Mouse (Mus musculus): ENCODE results near the gene Nr6a1.

The Nr6a1 gene

DNA sequence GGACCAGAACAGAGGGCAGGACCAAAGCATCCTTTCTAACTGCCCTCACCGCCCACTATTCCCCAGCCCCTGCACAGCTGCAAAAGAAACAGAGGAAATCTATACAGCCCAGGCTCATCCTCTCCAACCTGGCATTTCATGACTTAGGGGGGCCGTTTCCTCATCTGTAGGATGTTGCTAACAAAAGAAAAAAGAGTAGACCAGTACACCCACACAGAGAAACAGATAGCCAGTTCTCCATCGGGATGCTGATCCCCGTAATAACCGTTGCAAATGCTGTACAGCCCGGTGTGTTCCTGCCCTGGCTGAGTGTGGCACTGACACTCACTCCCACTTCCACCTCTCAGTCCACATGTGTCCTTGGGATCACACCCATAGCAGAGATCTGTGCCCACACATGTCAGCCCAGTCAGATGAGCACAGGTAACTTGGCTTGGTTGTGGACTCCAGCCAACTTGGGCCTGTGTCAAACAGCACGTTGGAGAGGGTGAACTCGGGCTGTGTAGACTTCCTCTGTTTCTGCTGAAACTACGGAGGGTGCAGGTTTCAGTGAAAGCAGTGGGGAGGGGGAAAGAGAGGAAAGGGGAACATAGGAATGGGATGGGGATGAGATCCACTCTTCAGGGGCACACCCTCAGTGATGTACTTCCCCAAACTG is 9.4 kb upstream of the Nr6a1 start:
- DNase-seq (ENCODE audit: low spot score): no peak

DNA sequence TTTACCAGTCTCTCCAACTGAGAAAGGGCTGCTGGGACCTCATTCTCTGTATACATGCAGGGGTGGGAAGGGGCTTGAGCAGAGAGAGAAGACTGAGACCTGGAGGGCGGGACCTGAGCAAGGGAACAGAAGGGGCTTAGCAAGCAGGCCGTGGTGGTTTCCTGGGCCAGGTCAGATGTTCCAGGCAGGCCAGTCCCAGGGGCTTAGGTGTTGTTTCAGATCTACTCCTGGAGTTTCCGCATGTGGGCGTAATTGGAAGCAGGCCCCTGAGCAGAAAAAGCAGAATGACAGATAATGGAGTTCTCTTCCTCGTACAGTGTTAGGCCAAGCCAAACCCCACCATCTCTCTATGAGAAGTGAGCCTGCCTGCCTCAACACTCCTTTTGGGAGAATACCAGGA is 7.4 kb upstream of the Nr6a1 start:
- DNase-seq (ENCODE audit: low spot score): no peak

DNA sequence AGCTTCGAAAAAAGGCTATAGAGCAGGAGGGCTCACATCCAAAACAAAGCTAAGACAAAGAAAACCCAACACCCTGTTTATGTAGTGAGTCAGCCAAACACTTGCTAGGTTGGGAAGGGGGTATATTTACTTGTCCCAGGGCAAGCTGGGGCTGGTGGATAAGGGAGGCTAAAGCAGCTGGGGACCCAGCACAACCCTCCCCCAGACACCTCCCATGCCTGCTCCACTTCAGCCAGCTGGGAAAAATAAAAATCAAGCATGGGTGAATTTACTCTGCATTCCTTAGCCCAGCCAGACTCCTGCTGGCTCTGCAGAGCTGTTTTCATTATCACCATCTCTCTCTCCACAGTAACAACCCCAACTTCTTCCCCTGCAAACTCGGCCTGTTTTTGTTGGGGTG is 6.4 kb upstream of the Nr6a1 start:
- no peak for DNase-seq (ENCODE audit: low spot score)

GRCm38 (mm10) chr2:38931851-38932667 is 4.6 kb upstream of the Nr6a1 start, which contains the start of gene Olfml2a:
Gene Olfml2a, plus strand, starts transcription at chr2:38931978.
- peak; percentile 72 for DNase-seq (ENCODE audit: low spot score)

DNA sequence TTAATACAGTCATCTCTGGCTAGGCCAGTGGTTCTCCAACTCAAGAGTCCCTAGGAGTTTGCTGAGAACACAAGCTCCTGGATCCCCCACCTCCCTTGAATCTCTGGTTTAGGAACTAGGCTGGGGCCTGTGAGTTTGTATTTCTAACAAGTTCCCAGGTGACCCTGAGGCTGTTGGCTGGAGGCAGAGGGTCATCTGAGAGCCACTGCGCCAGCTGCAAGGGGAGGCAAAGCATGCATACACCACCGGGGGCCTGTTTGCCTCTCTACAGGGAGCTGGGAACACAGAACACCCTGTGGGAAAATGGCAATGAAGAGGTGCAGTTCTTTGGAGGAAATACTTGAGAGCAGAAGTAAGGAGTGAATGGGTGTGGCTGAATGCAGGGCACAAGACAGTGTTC is 2.8 kb upstream of the Nr6a1 start:
- no peak for DNase-seq (ENCODE audit: low spot score)

DNA sequence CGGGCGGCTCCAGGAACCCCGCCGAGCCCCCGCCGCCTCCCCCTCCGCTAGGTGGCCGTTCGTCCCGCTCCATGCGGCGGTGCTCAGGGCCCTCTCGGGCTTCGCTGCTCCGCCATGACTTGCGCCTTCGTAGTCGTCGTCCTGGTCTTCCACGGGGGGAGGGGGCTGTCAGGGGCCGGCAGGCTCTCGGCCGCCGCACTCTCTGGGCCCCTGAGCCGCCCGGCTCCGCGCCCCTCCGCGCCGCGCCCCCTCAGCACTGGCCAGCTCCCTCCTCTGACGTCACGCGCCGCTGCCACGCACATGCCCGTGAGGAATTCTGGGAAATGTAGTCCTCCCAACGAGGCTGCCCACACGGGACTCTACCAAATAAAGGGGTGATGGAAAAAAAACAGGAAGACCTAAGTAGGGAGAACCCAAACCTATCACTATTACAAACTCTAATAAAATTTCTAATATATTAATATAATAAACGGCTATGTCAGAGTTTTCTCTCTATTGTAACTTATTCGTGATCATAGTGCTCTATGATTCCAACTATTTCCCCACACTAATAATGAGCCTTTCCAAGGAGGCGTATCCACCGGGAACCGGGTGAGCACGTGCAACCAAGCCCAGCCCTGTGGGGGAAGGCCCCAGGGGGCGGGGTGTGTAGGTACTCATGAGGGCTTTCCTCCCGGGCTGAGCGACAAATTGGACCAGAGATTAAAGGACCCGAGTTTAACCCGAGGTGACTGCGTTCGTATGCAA is 1.2 kb downstream of the Nr6a1 start:
- DNase-seq (ENCODE audit: low spot score): peak; percentile 87

DNA sequence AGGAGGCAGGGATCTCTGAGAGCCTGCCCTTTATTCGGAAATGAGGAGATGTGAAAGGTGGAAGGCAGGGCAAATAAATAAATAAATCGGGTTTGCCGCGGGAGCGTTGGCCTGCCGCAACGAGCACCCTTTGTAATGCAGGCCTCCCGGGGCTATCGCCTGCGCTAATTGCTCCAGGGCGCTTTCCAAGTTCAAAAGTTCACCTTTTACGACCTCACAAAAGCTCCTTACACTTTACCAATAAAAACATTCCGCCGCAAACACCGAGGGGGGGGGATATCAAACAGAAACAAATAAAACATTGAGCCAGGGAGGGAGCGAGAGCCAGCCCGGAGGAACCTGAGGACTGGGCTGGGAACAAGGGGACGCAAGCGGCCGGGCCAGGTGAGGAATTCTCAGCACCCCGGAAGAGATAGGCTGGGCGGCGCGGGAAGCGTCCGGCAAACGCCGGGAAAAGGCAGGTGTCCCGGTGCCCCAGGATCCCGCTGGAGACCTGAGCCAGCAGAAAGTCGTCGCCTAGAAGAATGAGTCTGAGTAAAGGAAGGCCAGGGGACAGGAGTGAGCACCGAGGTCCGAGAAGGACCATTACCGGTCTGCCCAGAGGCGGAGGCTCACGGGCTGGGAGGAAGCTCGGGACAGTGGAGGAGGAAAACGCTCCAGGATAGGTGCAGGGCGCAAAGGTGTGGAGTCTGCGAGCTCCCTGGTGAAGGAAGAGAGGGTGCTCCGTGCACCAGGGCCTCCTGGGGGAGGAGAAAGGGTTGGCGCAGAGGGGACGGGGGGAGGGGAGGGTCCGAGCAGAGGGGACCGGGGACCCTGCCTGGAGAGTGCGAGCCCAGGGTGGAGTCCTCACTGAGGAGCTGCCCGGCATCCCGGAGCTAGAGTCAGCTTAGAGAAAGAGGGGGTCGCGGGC is 2.1 kb downstream of the Nr6a1 start:
- DNase-seq (ENCODE audit: low spot score): no peak

GRCm38 (mm10) chr2:38924571-38924970 is 2.9 kb downstream of the Nr6a1 start:
- DNase-seq (ENCODE audit: low spot score): no peak

DNA sequence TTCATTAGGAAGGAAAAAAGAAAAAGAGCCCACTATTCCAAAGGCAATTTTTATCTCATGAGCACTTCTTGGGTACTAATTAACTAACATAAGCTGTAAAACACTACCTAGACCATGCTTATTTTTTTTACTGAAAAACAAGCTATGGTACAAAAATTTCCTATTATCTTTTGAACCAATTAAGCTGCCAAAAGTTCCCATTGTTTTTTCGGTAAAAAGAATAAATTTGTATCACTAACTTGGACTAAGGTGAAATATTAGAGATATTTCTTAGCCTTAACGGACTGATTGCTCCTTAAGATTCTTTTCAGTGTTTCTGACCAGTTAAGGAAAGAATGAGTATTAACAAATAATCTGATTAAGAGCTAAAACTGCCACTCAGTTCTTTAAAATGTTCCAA is 3.6 kb downstream of the Nr6a1 start:
- no peak for DNase-seq (ENCODE audit: low spot score)

DNA sequence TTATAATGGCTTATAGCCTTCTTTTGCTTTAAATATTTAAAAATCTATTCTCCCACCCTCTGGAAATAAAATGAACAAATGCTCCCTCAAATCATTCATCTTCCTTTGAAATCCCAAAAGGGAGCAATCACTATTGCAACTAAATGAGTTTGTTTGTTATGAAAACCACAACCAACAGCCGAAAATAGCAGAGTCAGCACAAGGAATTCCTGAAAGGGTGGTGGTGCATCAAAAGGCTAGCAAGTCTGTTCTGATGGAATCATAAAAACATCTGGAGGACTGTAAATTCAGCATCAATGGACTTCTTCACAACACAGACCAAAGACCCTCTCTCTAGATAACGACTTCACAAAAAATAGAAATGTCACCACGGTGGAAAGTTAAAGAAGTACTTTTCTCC is 4.0 kb downstream of the Nr6a1 start:
- DNase-seq (ENCODE audit: low spot score): no peak

- DNase-seq (ENCODE audit: low spot score): no peak
Measured at GRCm38 (mm10) chr2:38921374-38921773, 6.1 kb downstream of the Nr6a1 start.

DNA sequence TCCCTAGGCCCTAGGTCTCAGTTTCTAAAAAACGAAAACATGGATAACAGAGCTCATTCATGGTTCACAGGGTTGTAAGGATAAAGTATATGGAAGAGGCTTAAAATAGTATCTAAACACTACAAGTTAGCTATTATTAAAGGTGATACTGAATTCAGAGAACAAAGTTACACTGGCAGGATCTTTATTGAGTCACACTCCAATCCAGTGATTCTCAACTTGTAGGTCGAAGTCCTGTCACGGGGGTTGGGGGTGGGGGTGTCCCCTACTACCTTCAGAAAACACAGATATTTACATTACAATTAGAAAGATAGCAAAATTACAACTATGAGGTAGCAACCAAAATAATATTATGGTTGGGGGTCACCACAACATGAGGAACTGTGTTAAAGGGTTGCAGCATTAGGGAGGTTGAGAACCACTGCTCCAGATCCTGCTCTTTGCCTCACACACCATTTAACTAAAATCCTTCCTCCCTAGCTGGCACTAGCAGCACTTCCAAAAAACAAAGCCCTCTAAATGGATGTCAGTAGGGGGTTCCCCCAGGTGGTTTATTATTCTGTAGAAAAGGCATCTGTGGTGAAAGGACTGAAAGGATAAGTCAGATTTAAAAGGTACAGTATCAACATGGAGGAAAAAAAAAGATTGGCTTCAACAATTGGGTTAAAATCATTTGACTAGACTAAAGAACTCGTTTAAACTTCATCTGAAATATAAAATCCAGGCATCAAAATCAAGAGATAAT is 10.4 kb downstream of the Nr6a1 start:
- no peak for DNase-seq (ENCODE audit: low spot score)

DNA sequence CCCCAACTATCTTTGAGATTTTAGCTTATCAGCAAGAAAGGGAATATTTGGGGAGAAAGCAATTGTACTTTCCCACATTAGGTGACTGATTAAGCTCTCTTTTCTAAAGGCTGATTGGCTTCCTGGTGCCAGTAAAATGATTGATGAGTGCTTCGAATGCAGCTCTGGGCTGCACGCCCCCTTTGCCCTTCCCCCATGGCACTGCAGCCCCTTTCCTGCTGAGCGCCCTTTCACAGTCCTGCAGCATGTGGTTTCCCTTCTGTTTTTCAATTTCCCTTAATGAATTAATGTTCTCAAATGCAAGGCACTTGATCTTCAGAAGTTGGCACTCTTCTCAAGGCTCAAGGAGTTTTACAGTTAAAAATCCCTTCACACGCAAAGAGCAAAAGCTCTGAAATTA is 12.5 kb downstream of the Nr6a1 start:
- no peak for DNase-seq (ENCODE audit: low spot score)

DNA sequence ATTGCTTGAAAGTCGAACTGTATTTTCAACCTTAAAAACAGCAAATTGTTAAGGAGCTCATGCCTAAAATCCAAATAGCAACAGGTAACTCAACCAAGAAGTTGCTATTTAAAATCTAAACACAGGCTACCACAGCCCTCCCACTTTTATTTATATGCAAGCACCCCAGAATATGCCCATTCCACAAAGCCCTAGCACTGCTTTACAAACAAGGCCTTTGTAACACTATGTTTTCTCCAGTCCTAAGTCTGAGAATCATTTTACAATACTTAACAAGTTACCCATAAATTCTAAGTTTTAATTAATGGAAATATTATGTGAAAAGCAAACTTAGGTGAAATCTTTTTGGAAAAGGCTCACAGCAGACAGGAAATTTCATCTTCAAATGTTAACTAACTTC is 13.0 kb downstream of the Nr6a1 start:
- DNase-seq (ENCODE audit: low spot score): no peak

- no peak for DNase-seq (ENCODE audit: low spot score)
Measured at GRCm38 (mm10) chr2:38908604-38909003, 18.9 kb downstream of the Nr6a1 start.

GRCm38 (mm10) chr2:38906097-38906496 is 21.4 kb downstream of the Nr6a1 start:
- no peak for DNase-seq (ENCODE audit: low spot score)

- DNase-seq (ENCODE audit: low spot score): no peak
Measured at GRCm38 (mm10) chr2:38904290-38904689, 23.2 kb downstream of the Nr6a1 start.

DNA sequence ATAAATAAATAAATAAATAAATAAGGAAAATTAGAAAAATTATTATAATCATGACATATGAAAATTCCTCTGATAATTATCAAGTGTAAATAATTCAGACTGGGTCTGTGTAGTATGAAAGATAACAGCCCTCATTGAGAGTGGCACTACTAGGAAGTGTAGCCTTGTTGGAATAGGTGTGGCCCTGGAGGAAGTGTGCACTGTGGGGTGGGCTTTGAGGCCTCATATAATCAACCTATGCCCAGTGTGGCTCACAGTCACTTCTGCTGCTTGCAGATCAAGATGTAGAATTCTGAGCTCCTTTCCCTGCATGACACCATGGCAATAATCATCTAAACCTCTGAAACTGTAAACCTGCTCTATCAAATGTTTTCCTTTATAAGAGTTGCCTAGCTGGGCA is 24.6 kb downstream of the Nr6a1 start:
- no peak for DNase-seq (ENCODE audit: low spot score)

DNA sequence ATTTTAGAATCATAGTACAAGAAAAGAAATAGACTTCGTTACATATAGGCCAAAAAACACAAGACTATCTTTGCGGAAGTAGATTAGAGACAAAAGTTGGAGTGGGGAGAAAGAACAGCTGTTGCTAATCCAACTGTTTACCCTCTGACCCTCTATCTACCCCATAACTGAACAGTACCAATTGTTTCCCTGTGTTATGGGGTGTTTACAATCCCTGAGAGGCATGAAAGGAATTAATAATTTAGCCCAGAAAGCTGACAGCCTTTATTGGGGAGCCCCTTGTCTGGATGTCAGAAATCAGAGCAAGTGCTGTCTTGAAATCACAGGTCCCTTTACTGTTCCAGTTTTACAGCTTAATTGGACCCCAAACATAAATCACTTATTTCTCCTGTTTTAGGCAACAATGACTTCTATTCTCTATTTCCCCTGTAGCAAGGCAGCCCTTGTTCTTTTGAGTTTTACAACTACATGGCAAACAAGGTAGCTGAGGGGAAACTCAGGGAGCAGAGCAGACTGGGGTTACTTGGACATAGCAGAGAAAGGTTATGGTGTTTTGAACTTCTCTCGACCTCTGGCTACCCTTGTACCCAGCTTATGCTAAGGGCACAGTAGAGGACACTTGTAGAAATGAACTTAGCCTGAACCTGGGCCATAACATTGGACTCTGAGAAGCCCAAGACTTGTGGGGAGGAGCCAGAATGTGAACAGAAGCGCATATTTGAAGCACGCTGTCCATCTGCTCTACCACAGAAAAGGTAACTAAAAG is 46.4 kb downstream of the Nr6a1 start:
- DNase-seq (ENCODE audit: low spot score): no peak

- DNase-seq (ENCODE audit: low spot score): no peak
Measured at GRCm38 (mm10) chr2:38874544-38875108, 52.9 kb downstream of the Nr6a1 start.
